Mouse (Mus musculus) midbrain, postnatal 0 days (tissue): ENCODE data around the gene Eml6. TPM values are rescaled to one million over a fixed set of nuclear protein-coding genes. Genes with fewer than 3 reads are reported as not detected.
"Not testable (repeated sequence)": the region's sequence is repeated elsewhere in the genome, so short reads cannot be mapped to it uniquely, and the experiment has no call there.

Experiments
- ATAC-seq: fragments of 200-750 bp; cut with Nextera tagmentation; 2 replicates; pipeline ENCODE4 v1.8.0; 2017; ENCODE audit warnings: moderate number of reproducible peaks, mild to moderate bottlenecking, moderate TSS enrichment, moderate library complexity; ENCODE audit not compliant: low FRiP score
- DNase-seq: peaks from one replicate; pipeline ENCODE4 v3.0.0-alpha.2; 2015; ENCODE audit warnings: low spot score
- H3K27ac ChIP-seq: fragments of 300-500 bp; sonication (generic); 2 replicates; pipeline ENCODE4 v1.5.1; 2014; ENCODE audit warnings: low read depth, mild to moderate bottlenecking, low read length, mixed read lengths
- H3K27me3 ChIP-seq: fragments of 300-500 bp; sonication (generic); 2 replicates; pipeline ENCODE4 v1.6.1; 2014; ENCODE audit warnings: low read length, control low read depth, mixed read lengths; ENCODE audit not compliant: insufficient read depth
- H3K36me3 ChIP-seq: fragments of 300-500 bp; sonication (generic); 2 replicates; pipeline ENCODE4 v1.6.1; 2014; ENCODE audit warnings: low read length, control low read depth, mixed read lengths; ENCODE audit not compliant: insufficient read depth
- H3K4me1 ChIP-seq: fragments of 300-500 bp; sonication (generic); 2 replicates; pipeline ENCODE4 v1.6.1; 2014; ENCODE audit warnings: mild to moderate bottlenecking, control low read depth, antibody characterized with exemption, low read length, mixed read lengths; ENCODE audit not compliant: insufficient read depth
- H3K4me2 ChIP-seq: fragments of 300-500 bp; sonication (generic); 2 replicates; pipeline ENCODE4 v1.6.1; 2014; ENCODE audit warnings: low read depth, mild to moderate bottlenecking, low read length, mixed read lengths; ENCODE audit not compliant: poor library complexity, severe bottlenecking
- H3K4me3 ChIP-seq: fragments of 300-500 bp; sonication (generic); 2 replicates; pipeline ENCODE4 v1.5.1; 2014; ENCODE audit warnings: low read depth, mild to moderate bottlenecking, low read length, moderate library complexity
- H3K9ac ChIP-seq: fragments of 300-500 bp; sonication (generic); replicated peaks from 2 replicates; pipeline ENCODE4 v1.6.1; 2014; ENCODE audit warnings: mild to moderate bottlenecking, low read length, moderate library complexity, mixed read lengths; ENCODE audit not compliant: poor library complexity, severe bottlenecking
- H3K9me3 ChIP-seq: fragments of 300-500 bp; sonication (generic); 2 replicates; pipeline ENCODE4 v1.6.1; 2016; ENCODE audit warnings: low read length, control low read depth
- CTCF ChIP-seq: IDR thresholded peaks from 2 replicates; pipeline ENCODE4 v1.5.1; 2016; ENCODE audit warnings: antibody characterized with exemption, mild to moderate bottlenecking
- WGBS: fragments of 180-500 bp; shearing (Covaris S2); extraction: QIAGEN DNeasy Blood & Tissue Kit; methylation state at CpG from one replicate; pipeline ENCODE4 v1.1.7; 2014; 5-methylcytosine and 5-hydroxymethylcytosine counted together
- polyA plus RNA-seq: library from polyadenylated mRNA; unstranded; fragments of >200 nt; fragmentation: Nextera tagmentation; extraction: Ambion mirVana; gene quantifications from 2 replicates; pipeline ENCODE4 v1.2.1, GENCODE M21; 2015
- total RNA-seq: library from RNA; depleted of rRNA; stranded (reverse); fragments of >200 nt; gene quantifications from 2 replicates; pipeline ENCODE4 v1.2.3, GENCODE M21; 2014

The Eml6 gene
- total and polyA plus RNA-seq, 2 experiments from 2014 or later: 4.8 to 20.1 TPM

DNA sequence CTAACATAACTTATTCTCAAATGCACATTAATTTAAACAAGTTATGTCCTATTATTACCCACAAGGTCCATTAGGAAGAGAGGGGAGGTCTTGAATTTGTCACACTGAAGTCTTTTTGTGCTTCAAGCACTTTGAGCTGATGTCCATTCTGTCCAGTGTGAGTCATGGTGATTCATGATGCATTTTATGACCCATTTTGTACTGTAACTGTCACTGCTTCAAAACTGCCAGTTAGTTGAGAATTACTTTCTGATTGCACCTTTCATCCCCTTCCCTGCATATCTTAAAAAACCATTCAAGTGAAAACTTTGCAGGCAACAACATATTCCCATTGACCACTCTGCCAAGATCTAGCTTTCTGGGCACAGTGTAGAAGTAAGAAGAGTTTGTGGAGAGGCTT lies 188.8 kb downstream of the Eml6 start:
- no peaks in the 10 kb centered on the region for H3K27me3 ChIP-seq
- DNase-seq (no peak), ATAC-seq (no peak)
- H3K36me3 ChIP-seq: no peaks in the 10 kb centered on the region
- no peaks in the 10 kb centered on the region for H3K4me1 ChIP-seq
- no peak overlapping the region for H3K4me3 ChIP-seq
- TF ChIP-seq CTCF: no peak
- no peak overlapping the region for H3K9ac ChIP-seq
- no peak overlapping the region for H3K27ac ChIP-seq
- no peak overlapping the region for H3K4me2 ChIP-seq
- no peaks in the 10 kb centered on the region for H3K9me3 ChIP-seq

DNA sequence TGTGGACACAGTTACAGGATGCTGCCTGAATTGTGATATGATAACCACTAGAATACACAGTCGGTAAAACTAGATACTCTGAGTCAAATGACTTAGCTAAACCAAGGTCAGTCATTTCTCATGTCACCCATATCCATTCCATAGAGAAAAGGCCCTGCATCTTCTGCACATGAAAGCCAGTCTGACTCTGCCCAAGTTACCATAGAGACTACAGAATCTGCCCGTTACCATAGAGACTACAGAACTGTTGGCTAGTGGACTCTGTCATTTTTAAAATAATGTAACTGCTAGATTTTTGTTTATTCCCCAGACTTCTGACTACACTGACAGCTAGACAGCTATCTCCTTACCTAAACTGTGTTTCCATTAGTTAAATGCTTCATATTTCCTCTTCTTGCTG lies 198.1 kb downstream of the Eml6 start:
- Histone ChIP-seq H3K27ac (no peak overlapping the region), H3K4me3 (no peak overlapping the region), H3K4me2 (no peak overlapping the region), H3K9ac (no peak overlapping the region), H3K27me3 (no peaks in the 10 kb centered on the region), H3K36me3 (peaks cover 5% of the 10 kb centered on the region), H3K4me1 (no peaks in the 10 kb centered on the region), H3K9me3 (no peaks in the 10 kb centered on the region)
- DNase-seq (no peak), ATAC-seq (0 out of 2 replicates have a peak, but pooled peaks have one; percentile 39)
- 72% methylated on average over 2 of the region's 2 CpGs for WGBS
- TF ChIP-seq CTCF: no peak

DNA sequence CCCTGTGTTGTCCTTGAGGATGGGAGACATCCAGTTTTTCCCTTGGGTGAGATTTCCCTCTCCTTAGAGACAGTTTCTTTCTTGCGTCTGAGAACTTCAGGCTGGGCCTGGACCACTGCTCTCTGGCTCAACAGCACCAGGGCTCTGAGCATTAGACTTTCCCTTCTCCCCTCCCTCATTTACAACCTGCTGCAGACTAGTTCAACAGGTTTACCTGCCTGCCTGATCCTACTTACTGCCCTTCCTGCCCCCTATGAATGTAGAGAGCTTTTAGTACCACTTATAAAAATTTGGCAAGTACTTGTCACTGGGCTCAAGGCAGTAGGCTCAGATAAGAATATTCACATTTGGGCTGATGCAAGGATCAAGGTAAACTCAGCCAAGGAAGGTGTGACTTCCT lies 199.8 kb downstream of the Eml6 start:
- H3K27ac ChIP-seq: no peak overlapping the region
- TF ChIP-seq CTCF: no peak
- H3K36me3 ChIP-seq: peaks cover 5% of the 10 kb centered on the region
- DNase-seq (no peak), ATAC-seq (no peak)
- no peaks in the 10 kb centered on the region for H3K9me3 ChIP-seq
- WGBS: 86% methylated on average over 1 of the region's 1 CpGs
- no peak overlapping the region for H3K4me2 ChIP-seq
- H3K4me1 ChIP-seq: no peaks in the 10 kb centered on the region
- no peaks in the 10 kb centered on the region for H3K27me3 ChIP-seq
- no peak overlapping the region for H3K9ac ChIP-seq
- H3K4me3 ChIP-seq: no peak overlapping the region

DNA sequence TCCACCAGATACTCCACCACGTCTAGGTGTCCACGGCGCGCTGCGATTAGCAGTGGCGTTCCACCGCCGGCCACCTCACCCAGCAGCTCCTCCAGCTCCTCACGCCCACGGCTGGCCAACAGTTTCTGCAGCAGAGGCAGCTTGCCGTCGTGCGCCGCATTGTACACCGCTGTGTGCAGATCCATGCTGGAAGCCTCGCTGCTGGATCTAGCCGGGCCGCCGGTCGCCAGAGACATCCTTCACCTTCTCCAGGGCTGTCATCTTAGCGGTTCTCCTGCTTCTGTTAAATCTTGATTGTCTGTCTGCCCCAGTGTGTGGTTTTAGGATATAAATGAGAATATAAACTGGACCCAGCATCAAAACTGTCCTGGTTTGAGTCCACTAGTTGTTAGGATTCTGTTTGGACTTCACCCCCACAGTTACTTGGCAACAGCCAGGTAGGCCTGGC lies 200.5 kb downstream of the Eml6 start, which contains the start of gene 4931440F15Rik:
Gene 4931440F15Rik (minus strand): TSS at position 398 of the 448 bp plus-strand sequence.
- H3K9me3 ChIP-seq, DNase-seq, H3K4me2 ChIP-seq, H3K27ac ChIP-seq, H3K27me3 ChIP-seq, H3K9ac ChIP-seq, H3K4me1 ChIP-seq, H3K4me3 ChIP-seq, H3K36me3 ChIP-seq: not testable (repeated sequence)
- peak; percentile 25; the same call in 1 of the 2 replicates for ATAC-seq
- 50% methylated on average over 21 of the region's 21 CpGs for WGBS

DNA sequence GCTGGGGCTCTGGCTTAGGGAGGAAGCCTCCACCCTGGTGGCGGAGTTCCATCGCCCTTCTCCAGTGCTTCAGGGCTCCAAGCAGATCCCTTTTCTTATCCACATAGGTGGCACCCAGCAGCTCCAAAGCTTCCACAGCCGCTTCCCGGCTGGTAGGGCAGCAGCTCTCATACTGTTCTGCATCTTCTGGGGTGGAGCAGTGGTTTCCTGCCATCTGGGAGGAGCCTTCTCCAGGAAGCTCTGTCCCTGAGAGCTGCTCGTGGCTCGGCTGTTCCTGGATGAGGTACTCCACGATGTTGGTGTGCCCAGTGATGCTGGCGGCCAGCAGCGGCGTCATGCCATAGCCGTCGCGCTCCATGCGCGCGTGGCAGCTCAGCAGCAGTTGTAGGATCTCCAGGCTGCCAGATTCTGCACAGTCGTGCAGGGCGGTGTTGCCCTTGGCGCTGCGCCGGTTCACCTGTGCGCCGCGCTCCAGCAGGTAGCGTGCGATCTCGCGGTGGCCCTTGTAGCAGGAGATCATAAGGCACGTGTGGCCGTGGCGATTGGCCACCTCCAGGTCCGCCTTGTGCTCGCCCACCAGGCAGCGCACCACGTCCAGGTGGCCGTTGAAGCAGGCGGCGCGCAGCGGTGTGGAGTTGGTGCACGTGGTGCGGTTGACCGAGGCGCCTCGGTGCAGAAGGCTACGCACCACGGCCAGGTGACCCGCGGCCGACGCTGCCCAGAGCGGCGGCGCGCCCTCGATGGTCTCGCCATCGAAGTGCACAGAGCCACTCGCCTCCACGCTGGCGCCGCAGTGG lies 201.2 kb downstream of the Eml6 start:
- not testable (repeated sequence) for H3K27me3 ChIP-seq, H3K36me3 ChIP-seq, H3K4me2 ChIP-seq, DNase-seq, H3K27ac ChIP-seq, H3K4me1 ChIP-seq, H3K4me3 ChIP-seq, H3K9ac ChIP-seq, H3K9me3 ChIP-seq
- WGBS: 24% methylated on average over 46 of the region's 62 CpGs
- peak; percentile 22; the same call in 1 of the 2 replicates for ATAC-seq

DNA sequence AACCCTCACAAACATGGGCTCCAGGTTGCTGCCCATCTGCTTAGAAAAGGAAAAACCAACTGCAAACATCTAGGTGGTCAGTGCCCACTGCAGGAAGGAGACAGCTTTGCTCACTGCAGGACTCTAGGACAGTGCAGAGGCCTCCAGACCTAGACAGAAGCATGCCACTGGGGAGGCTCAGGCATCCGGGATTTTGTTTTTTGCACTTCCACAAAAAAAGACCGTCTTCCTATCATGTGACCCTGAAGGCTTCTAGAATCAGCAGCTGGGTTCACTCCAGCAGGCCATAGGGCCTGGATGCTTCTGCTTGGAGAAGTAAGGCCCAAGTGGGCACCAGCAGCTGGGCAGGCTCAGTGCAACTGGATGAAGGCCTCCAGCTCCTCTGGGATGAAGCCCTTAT lies 202.7 kb downstream of the Eml6 start:
- TF ChIP-seq CTCF: no peak
- DNase-seq: no peak
- Histone ChIP-seq H3K4me3 (no peak overlapping the region), H3K4me2 (no peak overlapping the region), H3K9ac (no peak overlapping the region), H3K9me3 (no peaks in the 10 kb centered on the region), H3K27me3 (no peaks in the 10 kb centered on the region), H3K36me3 (peaks cover 3% of the 10 kb centered on the region; the same call in 1 of the 2 replicates), H3K4me1 (no peaks in the 10 kb centered on the region), H3K27ac (no peak overlapping the region)
- WGBS: 88% methylated on average over 2 of the region's 2 CpGs
- no peak for ATAC-seq
